Mouse (Mus musculus): ENCODE data around the gene Mrgpra4. TPM values are rescaled to one million over a fixed set of nuclear protein-coding genes. Genes with fewer than 3 reads are reported as not detected.

Mrgpra4 gene
- polyA plus RNA-seq (2015; fragmentation: Nextera tagmentation; extraction: Ambion mirVana) = not detected in 2 replicates

DNA sequence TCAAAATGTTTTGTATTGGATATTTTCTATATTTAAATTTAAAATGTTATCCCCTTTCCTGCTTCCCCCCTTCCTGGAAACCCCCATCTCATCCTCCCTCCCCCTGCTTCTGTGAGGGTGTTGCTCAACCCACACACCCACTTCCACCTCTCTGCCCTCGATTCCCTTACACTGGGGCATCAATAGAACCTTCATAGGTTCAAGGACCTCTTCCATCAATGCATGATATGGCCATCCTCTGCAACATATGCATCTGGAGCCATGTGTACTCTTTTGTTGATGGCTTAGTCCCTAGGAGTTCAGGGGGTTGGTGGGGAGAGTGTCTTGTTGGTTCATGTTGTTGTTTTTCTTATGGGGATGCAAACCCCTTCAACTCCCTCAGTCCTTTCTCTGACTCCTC, at the start of gene Mrgpra4:
Gene Mrgpra4 (minus strand): TSS at position 101 of the 400 bp plus-strand sequence.
- Histone ChIP-seq H3K9ac (no peak within 1 kb of the TSS), H3K4me2 (no peak within 1 kb of the TSS), H3K4me3 (replicated peaks) (no peak within 1 kb of the TSS), H3K4me1 (replicated peaks) (no peaks in the 10 kb centered on the region), H3K36me3 (replicated peaks) (no peaks in the 10 kb centered on the region), H3K27ac (replicated peaks) (no peak within 1 kb of the TSS), H3K27me3 (no peaks in the 10 kb centered on the region), H3K9me3 (replicated peaks) (no peaks in the 10 kb centered on the region)
- ATAC-seq (ENCODE audit: insufficient read depth) = no peak
- 37% methylated on average over 1 of the region's 1 CpGs for WGBS (ENCODE audit: insufficient replicate concordance)

- WGBS (ENCODE audit: insufficient replicate concordance) = 65% methylated on average over 3 of the region's 3 CpGs
- H3K4me2 ChIP-seq = no peak within 1 kb of the TSS
- no peaks in the 10 kb centered on the region for H3K9me3 ChIP-seq (replicated peaks)
- no peak for ATAC-seq (ENCODE audit: insufficient read depth)
- no peaks in the 10 kb centered on the region for H3K36me3 ChIP-seq (replicated peaks)
- H3K9ac ChIP-seq = no peak within 1 kb of the TSS
- H3K27ac ChIP-seq (replicated peaks) = no peak within 1 kb of the TSS
- no peaks in the 10 kb centered on the region for H3K4me1 ChIP-seq (replicated peaks)
- no peaks in the 10 kb centered on the region for H3K27me3 ChIP-seq
- H3K4me3 ChIP-seq (replicated peaks) = no peak within 1 kb of the TSS
These were observed 45.6 kb upstream of the Mrgpra4 start, which contains the start of gene Mrgprx1 for GRCm38 (mm10) chr7:48027497-48027896. Gene Mrgprx1 (minus strand): TSS chr7:48027597.

- no peak for ATAC-seq (ENCODE audit: insufficient read depth)
- H3K27me3 ChIP-seq = no peaks in the 10 kb centered on the region
- H3K27ac ChIP-seq (replicated peaks) = no peak overlapping the region
- H3K36me3 ChIP-seq (replicated peaks) = no peaks in the 10 kb centered on the region
- no peaks in the 10 kb centered on the region for H3K4me1 ChIP-seq (replicated peaks)
- WGBS (ENCODE audit: insufficient replicate concordance) = 43% methylated on average over 2 of the region's 2 CpGs
- H3K4me2 ChIP-seq = no peak overlapping the region
- no peak overlapping the region for H3K4me3 ChIP-seq (replicated peaks)
- no peaks in the 10 kb centered on the region for H3K9me3 ChIP-seq (replicated peaks)
- H3K9ac ChIP-seq = no peak overlapping the region
These were observed 36.0 kb upstream of the Mrgpra4 start for GRCm38 (mm10) chr7:48017874-48018273.

DNA sequence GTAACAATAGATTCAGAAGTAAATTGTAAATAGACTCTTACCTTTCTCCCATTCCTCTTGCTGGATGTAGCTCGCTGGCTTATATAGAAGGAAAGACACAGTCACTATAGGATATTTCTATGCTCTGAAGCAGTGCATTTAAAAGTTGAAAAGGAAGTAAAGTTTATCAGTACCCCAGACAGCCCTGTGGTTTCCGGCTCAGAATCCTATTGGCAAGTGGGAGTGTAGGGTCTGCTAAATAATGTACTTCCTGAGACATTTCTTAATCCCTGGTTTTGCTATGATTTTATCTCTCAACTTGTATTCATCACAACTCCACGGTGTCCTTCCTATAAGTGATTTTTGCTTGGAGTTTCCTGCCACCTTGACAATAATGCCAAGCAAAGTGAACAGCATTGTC, 13.8 kb upstream of the Mrgpra4 start:
- Histone ChIP-seq H3K27me3 (no peaks in the 10 kb centered on the region), H3K27ac (replicated peaks) (no peak overlapping the region), H3K9ac (no peak overlapping the region), H3K4me2 (no peak overlapping the region), H3K36me3 (replicated peaks) (no peaks in the 10 kb centered on the region), H3K4me3 (replicated peaks) (no peak overlapping the region), H3K9me3 (replicated peaks) (no peaks in the 10 kb centered on the region), H3K4me1 (replicated peaks) (no peaks in the 10 kb centered on the region)
- ATAC-seq (ENCODE audit: insufficient read depth) = no peak
- WGBS (ENCODE audit: insufficient replicate concordance) = 33% methylated on average over 3 of the region's 3 CpGs

DNA sequence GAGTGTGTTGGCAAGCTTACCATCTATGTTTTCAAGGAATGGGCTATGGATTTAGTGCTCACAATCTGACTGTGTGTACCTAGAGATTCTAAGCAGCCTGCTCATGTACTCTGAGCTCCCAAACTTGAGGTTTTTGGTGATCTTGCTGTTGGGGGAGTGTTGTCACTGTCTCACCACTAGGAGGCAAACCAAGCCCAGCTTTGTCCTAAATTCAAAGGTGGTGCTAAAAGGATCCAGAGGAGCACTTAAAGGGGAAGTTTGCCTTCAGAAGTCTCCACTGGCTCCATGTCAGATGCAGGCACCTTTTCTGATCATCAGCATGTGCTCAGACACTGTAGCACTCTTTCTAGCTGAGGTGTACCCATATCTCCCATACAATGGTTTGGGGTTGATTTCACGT, 4.9 kb upstream of the Mrgpra4 start:
- H3K36me3 ChIP-seq (replicated peaks) = no peaks in the 10 kb centered on the region
- 37% methylated on average over 1 of the region's 1 CpGs for WGBS (ENCODE audit: insufficient replicate concordance)
- no peaks in the 10 kb centered on the region for H3K9me3 ChIP-seq (replicated peaks)
- H3K27ac ChIP-seq (replicated peaks) = no peak overlapping the region
- no peaks in the 10 kb centered on the region for H3K4me1 ChIP-seq (replicated peaks)
- H3K27me3 ChIP-seq = no peaks in the 10 kb centered on the region
- no peak overlapping the region for H3K9ac ChIP-seq
- H3K4me2 ChIP-seq = no peak overlapping the region
- no peak overlapping the region for H3K4me3 ChIP-seq (replicated peaks)
- no peak for ATAC-seq (ENCODE audit: insufficient read depth)

Other genes with a start within 250 kb of the Mrgpra4 start
- not detected in 2 replicates for gene Mrgprx1, start 45.5 kb upstream of the Mrgpra4 start, polyA plus RNA-seq (2015; fragmentation: Nextera tagmentation; extraction: Ambion mirVana)
- not detected in 2 replicates for gene Mrgprb5, start 186.9 kb upstream of the Mrgpra4 start, polyA plus RNA-seq (2015; fragmentation: Nextera tagmentation; extraction: Ambion mirVana)
- not detected in 2 replicates for gene Mrgprb4, start 217.2 kb upstream of the Mrgpra4 start, polyA plus RNA-seq (2015; fragmentation: Nextera tagmentation; extraction: Ambion mirVana)